Mouse (Mus musculus) heart, adult 2 months (tissue): ENCODE measurements around the gene Csdc2.

Source experiments
- CTCF ChIP-seq: fragments of 200-600 bp; IDR thresholded peaks from 2 replicates; pipeline ENCODE4 v1.8.1; 2022; ENCODE audit warnings: antibody characterized with exemption, mild to moderate bottlenecking, moderate library complexity
- POLR2A ChIP-seq: fragments of 200-500 bp; IDR thresholded peaks from 2 replicates; pipeline ENCODE4 v1.6.1; 2011; ENCODE audit warnings: mild to moderate bottlenecking, low read depth, low read length, control low read depth; ENCODE audit not compliant: insufficient read depth

GRCm38 (mm10) chr15:81940219-81940618, 3.7 kb downstream of the Csdc2 start:
- TF ChIP-seq CTCF (no peak), POLR2A (no peak)
